Mouse (Mus musculus) kidney, postnatal 14 days (tissue): ENCODE measurements at regions not wholly inside any gene's neighbourhood (a gene's known extent, or its start where the extent isn't known, plus 50 kb on each side); places are given as distances from the start of the nearest gene placed in this dataset.

Experiments used
- DNase-seq: peaks from one replicate; pipeline ENCODE4 v3.0.0; 2022; ENCODE audit warnings: mixed read lengths

DNA sequence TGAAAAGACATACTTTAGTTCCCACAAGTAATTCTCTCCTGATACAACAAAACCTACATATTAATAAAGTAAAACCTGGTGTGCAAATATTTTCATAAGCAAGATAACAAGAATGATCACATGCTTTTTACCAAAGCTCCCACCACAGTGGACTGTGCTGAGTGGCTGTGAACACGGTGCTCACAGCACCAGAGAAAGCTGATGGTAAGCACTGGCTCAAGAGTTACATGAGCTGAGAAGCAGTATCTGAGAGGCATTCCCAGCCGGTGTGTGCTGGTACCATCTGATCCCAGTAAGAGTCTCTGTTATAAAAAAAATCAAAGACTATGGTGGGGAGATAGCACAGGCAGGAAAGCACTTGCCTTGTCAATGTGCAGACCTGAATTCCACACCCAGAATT lies 443.5 kb upstream of the Nrp1 start:
- no peak for DNase-seq

DNA sequence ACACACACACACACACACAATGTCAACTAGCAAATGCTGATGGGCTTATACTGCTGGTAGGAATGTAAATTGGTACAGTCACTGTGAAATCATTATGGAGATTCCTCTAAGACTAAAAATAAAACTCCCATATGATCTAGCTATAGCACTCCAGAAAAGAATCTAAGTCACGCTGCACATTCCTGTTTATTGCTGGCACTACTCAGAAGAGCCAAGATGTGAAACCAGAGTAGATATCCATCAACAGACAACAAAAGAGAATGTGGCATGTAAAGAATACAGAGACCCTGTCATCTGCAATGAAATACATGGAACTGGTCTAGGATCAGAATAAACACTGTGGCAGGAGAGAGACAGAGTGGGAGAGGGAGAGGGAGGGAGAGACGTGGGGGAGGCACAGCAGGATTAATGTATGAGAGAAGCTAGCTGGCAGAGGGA lies 442.8 kb upstream of the Nrp1 start:
- DNase-seq, result no peak

GRCm38 (mm10) chr8:127921925-127922324 lies 436.5 kb upstream of the Nrp1 start:
- no peak for DNase-seq

DNA sequence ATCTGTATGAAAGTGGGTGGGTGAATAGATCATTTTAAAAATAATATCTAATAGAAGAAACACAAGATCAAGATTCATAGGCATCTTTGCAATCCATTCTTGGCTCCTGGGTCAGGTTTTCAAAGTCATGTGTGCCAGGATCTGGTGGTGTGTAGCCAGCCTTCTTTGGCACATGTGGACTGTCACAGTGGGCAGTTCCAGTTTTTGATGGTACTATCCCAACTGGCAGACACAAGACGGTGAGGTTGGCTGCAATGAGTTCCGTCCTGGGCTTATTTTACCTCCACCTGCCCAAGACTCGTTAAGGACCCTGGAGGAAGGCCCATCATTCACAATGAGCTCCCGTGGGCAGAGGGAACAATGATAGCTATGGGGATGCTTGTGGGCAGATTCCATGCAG lies 435.1 kb upstream of the Nrp1 start:
- no peak for DNase-seq

GRCm38 (mm10) chr8:127932276-127932675 lies 426.1 kb upstream of the Nrp1 start:
- DNase-seq, result no peak

DNA sequence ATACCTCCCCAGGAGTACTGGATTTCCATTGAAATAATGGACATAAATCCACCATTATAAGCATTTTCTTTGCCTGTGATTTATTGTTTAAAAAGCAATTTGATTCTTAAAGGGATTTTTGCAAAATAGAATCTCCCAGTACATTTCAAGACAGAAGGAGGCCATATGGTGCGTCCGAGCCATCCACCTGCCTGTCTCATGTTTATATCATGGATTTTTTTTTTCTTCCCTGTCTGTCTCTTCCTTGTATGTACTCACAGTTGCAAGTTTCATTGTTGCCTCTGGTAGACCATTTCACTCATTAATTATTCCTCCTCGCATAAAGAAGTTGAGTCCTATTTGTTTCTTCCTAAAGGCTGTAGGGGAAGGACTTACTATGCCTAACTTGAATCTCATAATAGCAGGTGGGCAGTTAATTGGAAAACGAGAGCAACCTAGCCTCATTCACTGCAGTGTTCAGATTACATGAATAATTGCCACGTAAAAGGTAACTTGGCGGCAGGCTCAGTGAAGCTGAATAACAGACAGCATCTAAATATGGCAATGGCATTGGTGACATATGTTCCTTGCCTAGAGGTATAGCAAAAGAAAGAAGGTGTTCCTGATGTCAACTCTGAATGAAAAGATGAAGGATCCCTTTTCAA lies 421.5 kb upstream of the Nrp1 start:
- no peak for DNase-seq

DNA sequence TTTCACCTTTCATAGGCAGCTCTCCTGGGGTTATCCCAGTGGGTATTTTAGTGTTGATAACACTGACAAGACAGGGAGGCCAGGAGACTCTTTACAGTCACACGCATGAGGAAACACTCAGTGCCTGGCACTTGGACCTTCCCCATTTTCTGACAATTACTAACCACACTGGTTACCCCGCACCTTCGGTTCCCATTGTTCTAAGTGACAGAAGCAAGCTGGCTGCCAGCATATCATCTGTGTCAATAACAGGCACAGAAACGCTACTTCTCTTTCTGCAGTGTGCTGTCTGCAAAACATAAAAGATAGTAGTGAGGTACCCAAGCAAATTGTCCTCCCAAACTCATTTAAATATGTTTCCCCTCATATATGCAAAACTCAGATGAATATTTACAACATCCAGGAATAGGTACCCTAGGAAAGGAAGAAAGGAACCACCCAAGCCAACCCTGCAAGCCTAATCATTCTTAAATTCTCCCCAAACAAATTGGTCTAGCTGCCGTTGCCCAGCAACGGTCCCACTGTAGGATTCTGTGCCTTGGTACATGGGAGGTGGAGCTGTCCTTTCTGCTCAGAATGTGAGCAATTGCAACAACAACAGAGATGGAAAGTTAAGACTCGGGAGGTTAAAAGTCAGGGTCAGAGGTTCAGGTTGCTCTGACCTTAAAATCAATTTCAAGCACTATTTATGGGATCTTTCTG lies 419.0 kb upstream of the Nrp1 start:
- DNase-seq, result no peak

DNA sequence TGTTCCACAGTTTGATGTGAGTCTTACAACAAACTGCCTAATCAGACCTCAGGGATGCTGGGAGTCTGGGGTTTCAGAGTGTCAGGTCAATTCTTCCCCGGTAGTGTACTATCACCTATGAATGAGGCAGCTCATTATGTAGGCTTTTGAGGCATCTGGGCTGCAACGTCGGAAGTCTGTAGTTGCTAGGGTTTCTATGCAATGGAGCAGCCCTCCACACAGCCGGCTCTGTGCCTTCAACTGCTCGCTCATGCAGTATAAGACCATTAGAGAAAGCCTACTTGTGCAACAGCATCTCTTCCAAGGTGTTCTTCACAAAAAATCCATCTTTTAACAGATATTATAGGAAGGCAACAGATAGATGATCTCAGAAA lies 418.4 kb upstream of the Nrp1 start:
- DNase-seq, result no peak

DNA sequence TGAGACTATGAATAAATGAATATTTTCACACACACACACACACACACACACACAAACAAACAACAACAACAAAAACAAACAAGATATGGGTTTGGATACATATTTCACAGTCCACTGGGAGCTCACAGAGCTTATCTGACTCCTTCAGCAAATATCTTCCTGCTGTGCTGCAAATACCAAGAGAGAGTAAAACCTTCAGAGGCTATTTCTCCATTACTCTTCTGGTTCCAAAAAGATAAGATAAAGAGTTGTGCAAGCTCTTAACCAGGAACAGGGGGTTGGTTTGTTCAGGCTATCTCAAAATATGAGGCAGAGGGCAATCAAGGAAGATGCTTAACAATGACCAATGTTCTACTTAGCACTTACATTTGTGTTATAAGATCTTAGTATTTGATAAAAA lies 416.1 kb upstream of the Nrp1 start:
- no peak for DNase-seq

GRCm38 (mm10) chr8:127944955-127945498 lies 413.4 kb upstream of the Nrp1 start:
- DNase-seq, result no peak

GRCm38 (mm10) chr8:127957571-127957970 lies 400.8 kb upstream of the Nrp1 start:
- no peak for DNase-seq

DNA sequence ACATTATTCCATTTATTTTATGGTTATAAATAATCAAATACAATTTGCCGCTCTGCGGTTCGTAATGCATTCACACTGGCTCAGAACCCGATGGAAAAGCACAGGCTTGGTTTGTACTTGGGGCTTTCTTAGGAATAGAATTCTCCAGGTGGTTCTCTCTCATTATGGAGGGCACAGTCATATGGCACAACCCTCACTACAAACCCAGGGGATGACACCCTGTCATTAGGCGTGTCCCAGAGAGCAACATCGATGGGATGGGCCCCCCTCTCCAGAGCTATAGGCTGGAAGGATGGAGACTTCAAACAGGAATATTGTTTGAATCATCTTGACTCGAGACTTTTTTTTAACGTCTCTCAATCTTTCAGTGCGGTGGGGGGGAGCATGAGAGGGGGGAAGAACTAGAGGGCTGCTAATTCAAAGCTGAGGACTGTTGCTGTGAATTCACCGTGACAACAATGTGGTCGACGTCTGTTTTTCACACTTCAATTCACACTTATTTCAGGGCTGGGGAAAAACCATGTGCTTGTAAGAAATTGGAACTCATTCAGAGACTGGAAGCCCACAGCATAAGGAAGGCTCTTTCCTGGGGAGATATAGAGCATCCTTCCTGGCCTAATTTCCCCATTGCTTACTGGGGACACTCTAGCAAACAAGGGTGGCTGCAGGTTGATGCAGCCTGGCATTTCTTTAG lies 399.9 kb upstream of the Nrp1 start:
- DNase-seq, result no peak

DNA sequence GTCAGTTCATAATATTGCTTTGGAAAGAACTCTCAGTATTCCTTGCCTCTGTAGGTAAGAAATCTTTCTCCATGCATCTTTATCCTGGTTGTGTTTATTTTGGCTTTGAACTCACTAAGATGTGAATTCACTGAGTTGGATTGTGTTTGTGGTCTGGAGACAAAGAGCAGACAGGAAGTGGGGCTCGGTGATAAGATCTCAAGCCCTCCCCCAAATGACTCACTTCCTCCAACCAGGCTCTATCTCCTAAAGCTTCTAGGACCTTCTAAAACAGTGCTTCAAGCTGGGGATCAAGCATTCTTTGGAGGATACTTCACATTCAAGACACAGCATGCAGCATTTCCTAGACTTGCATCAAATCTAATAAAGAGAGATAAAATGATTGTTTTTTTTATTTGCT lies 395.5 kb upstream of the Nrp1 start:
- DNase-seq, result no peak

- DNase-seq, result peak; percentile 68
Measured at GRCm38 (mm10) chr8:127963625-127964024, 394.8 kb upstream of the Nrp1 start.

GRCm38 (mm10) chr8:127964801-127965200 lies 393.6 kb upstream of the Nrp1 start:
- peak; percentile 26 for DNase-seq

DNA sequence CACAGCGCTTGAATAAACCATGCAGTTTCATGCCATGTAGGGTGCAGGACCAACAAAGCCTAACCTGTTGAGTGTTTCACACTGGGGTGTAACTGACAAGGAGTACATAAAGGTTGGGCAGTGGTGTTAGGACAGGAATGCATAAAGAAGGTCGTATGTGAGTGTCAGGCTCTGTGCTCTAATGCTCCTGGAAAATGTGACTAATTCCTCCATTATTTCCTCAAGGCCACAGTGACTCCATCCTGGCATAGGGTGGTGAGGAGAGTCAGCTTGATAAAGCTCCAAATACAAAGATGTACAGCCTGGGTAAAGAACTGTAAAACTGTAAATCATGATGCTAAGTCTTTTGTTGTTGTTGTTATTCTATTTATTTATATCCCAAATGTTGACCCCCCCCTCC lies 393.1 kb upstream of the Nrp1 start:
- no peak for DNase-seq

DNA sequence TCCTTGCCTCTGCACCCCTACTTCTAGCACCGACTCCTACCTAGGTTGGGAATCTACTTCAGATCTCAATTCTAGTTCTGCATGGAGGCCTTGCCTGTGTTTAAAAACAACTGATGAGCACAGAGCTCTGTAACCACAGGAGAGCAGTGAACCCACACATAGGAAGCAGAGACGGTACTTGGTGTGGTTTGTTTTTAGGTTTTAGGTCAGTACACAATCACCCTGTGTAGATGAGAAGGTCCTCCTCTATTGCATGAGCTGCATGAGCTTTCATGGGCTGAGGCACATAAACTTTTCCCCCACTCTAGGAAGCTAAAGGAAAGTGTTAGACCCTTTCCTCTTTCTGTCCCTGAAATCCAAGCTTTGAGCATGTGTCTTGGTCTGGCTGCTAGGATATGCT lies 390.4 kb upstream of the Nrp1 start:
- DNase-seq, result no peak

DNA sequence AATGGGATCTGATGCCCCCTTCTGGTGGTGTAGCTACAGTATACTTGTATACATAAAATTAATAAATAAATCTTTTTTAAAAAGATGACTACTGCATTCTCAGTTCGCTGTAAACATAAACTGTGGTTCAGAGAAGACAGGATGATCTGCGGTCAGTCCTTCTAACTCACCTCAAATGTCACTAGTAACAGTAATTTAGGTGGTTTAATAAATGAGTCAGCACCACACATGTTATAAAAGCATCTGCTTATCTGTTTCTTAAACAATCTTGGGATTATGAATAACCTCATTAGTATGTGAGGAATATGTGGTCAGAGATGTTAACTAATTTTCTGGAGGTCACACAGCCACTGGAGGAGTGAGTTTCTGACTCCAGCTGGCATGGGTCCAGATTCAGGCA lies 385.2 kb upstream of the Nrp1 start:
- DNase-seq, result no peak

- no peak for DNase-seq
Measured at GRCm38 (mm10) chr8:127977746-127978145, 380.7 kb upstream of the Nrp1 start.

- DNase-seq, result no peak
Measured at GRCm38 (mm10) chr8:127979180-127980030, 379.0 kb upstream of the Nrp1 start.

DNA sequence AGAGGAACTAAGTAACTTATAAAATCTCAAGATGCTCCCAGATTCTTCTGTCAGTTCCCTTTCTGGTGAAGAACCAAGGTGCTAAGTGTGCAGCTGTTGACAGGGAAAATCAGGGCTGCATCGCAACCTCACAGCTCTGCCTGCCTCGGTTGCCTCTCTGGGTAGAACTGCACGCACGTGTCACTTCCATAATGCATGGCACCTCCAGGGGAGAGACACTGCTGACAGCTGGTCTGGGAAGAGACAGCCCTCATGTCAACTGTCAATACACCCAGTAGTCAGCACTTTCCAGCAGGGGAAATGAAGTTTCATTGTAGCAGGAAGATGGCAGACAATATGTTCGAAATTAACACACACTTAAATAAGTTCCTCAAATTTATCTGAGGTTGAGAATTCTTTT lies 376.2 kb upstream of the Nrp1 start:
- no peak for DNase-seq

- no peak for DNase-seq
Measured at GRCm38 (mm10) chr8:127985616-127986015, 372.8 kb upstream of the Nrp1 start.

DNA sequence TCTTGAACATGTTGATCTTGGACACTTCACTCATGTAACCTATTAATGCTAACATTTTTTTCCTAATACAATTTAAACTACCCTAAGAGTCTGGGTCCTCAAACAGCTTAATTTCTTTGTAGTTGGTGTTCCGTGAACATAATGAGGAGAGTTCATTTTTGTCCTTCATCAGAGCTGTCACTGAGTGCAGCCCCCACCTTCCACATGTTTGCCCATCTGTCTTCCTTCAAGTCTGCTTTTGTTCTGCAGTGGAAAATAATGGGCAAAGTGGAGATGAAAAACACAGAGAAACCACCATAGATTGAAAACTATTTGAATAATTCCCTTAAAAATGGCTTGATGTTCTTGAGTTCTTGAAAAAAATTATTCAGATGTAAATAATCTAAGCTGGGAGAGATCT lies 369.5 kb upstream of the Nrp1 start:
- DNase-seq, result no peak
